Mouse (Mus musculus) bone marrow macrophage, adult 2 months (primary cell): ENCODE data around the gene 1700020A23Rik.

ENCODE experiments used
- CTCF ChIP-seq: IDR thresholded peaks from 2 replicates; pipeline ENCODE4 v1.5.1; 2012; ENCODE audit warnings: low read depth, mild to moderate bottlenecking, low read length, moderate library complexity
- POLR2A ChIP-seq: IDR thresholded peaks from 2 replicates; pipeline ENCODE4 v1.6.1; 2012; ENCODE audit warnings: mild to moderate bottlenecking, low read depth, low read length, borderline replicate concordance

GRCm38 (mm10) chr2:130425112-130425511, 20.1 kb downstream of the 1700020A23Rik start:
- no peak for TF ChIP-seq CTCF
- no peak for TF ChIP-seq POLR2A
